Mouse (Mus musculus) kidney, postnatal 0 days (tissue): Measurements from ENCODE around the gene Tln2. TPM values are rescaled to one million over a fixed set of nuclear protein-coding genes. Genes with fewer than 3 reads are reported as not detected.

Experiments
- ATAC-seq: fragments of 200-750 bp; cut with Nextera tagmentation; replicated peaks from 2 replicates; pipeline ENCODE4 v1.8.0; 2017; ENCODE audit warnings: low read depth, moderate number of reproducible peaks, moderate TSS enrichment, moderate library complexity; ENCODE audit not compliant: low FRiP score
- DNase-seq: peaks from one replicate; pipeline ENCODE4 v3.0.0-alpha.2; 2016; ENCODE audit warnings: low spot score
- H3K27ac ChIP-seq: fragments of 300-500 bp; sonication (generic); 2 replicates; pipeline ENCODE4 v1.5.1; 2014; ENCODE audit warnings: mild to moderate bottlenecking
- H3K27me3 ChIP-seq: fragments of 300-500 bp; sonication (generic); 2 replicates; pipeline ENCODE4 v1.6.1; 2014; ENCODE audit warnings: low read length, mixed read lengths; ENCODE audit not compliant: insufficient read depth
- H3K36me3 ChIP-seq: fragments of 300-500 bp; sonication (generic); 2 replicates; pipeline ENCODE4 v1.6.1; 2014; ENCODE audit warnings: low read length, mixed read lengths; ENCODE audit not compliant: insufficient read depth
- H3K4me1 ChIP-seq: fragments of 300-500 bp; sonication (generic); replicated peaks from 2 replicates; pipeline ENCODE4 v1.6.1; 2014; ENCODE audit warnings: antibody characterized with exemption, low read length, mixed read lengths; ENCODE audit not compliant: insufficient read depth
- H3K4me2 ChIP-seq: fragments of 300-500 bp; sonication (generic); 2 replicates; pipeline ENCODE4 v1.6.1; 2014; ENCODE audit warnings: mild to moderate bottlenecking, low read length, moderate library complexity, mixed read lengths
- H3K4me3 ChIP-seq: fragments of 300-500 bp; sonication (generic); replicated peaks from 2 replicates; pipeline ENCODE4 v1.5.1; 2014; ENCODE audit warnings: low read depth, low read length
- H3K9ac ChIP-seq: fragments of 300-500 bp; sonication (generic); 2 replicates; pipeline ENCODE4 v1.6.1; 2014; ENCODE audit warnings: low read depth, low read length
- H3K9me3 ChIP-seq: fragments of 300-500 bp; sonication (generic); replicated peaks from 2 replicates; pipeline ENCODE4 v1.6.1; 2016; ENCODE audit warnings: low read length, inconsistent platforms, mixed read lengths
- CTCF ChIP-seq: IDR thresholded peaks from 2 replicates; pipeline ENCODE4 v1.5.1; 2016; ENCODE audit warnings: antibody characterized with exemption, low read depth, mild to moderate bottlenecking, moderate library complexity
- WGBS: fragments of 180-500 bp; shearing (Covaris S2); extraction: QIAGEN DNeasy Blood & Tissue Kit; methylation state at CpG from one replicate; pipeline ENCODE4 v1.1.7; 2014; 5-methylcytosine and 5-hydroxymethylcytosine counted together
- polyA plus RNA-seq: library from polyadenylated mRNA; unstranded; fragments of >200 nt; fragmentation: Nextera tagmentation; extraction: Ambion mirVana; gene quantifications from 2 replicates; pipeline ENCODE4 v1.2.1, GENCODE M21; 2015

Gene Tln2
- polyA plus RNA-seq, 1 experiment from 2014 or later, result 24.8 TPM

- ATAC-seq, result no peak
- no peak overlapping the region for H3K27ac ChIP-seq
- no peak overlapping the region for H3K9ac ChIP-seq
These were observed 319.0 kb downstream of the Tln2 start for GRCm38 (mm10) chr9:67240456-67240855.

GRCm38 (mm10) chr9:67236987-67237386 is 322.5 kb downstream of the Tln2 start:
- WGBS, result 63% methylated on average over 3 of the region's 3 CpGs
- Histone ChIP-seq H3K4me3 (no peak overlapping the region), H3K4me2 (no peak overlapping the region), H3K9me3 (no peaks in the 10 kb centered on the region), H3K27ac (no peak overlapping the region), H3K4me1 (no peaks in the 10 kb centered on the region), H3K9ac (no peak overlapping the region), H3K36me3 (no peaks in the 10 kb centered on the region), H3K27me3 (no peaks in the 10 kb centered on the region)
- ATAC-seq, result no peak
- no peak for DNase-seq
- TF ChIP-seq CTCF, result no peak

More at GRCm38 (mm10) chr9:67240456-67240855, 319.0 kb downstream of the Tln2 start:
- Histone ChIP-seq H3K27me3 (no peaks in the 10 kb centered on the region), H3K4me3 (no peak overlapping the region), H3K9me3 (no peaks in the 10 kb centered on the region), H3K36me3 (no peaks in the 10 kb centered on the region), H3K4me1 (no peaks in the 10 kb centered on the region), H3K4me2 (no peak overlapping the region)
- no peak for TF ChIP-seq CTCF
- peak; percentile 68 for DNase-seq
- WGBS, result 52% methylated on average over 9 of the region's 9 CpGs

GRCm38 (mm10) chr9:67235441-67236217 is 323.9 kb downstream of the Tln2 start:
- ATAC-seq (no peak), DNase-seq (peak; percentile 85)
- TF ChIP-seq CTCF, result no peak

DNA sequence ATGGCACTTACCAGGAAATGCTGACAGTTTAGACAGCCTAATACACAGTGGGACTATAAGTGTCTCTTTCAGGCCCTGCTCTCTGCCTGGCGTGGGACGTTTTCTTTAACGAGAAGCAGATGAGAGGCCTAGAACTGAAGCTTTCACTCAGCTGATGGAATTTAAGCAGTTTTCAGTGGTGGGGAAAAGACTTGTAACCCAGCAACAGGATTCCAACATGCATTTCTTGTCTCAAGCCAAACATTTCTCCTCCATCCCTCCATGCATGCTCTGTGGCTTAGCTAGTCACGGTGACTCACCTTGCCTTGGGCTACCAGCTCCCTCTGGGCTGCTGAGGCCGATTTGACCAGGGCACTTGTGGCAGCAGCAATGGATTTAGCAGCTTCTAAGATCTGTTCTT is 330.5 kb downstream of the Tln2 start:
- no peak overlapping the region for H3K9ac ChIP-seq
- H3K4me1 ChIP-seq, result no peaks in the 10 kb centered on the region
- 79% methylated on average over 5 of the region's 5 CpGs for WGBS
- TF ChIP-seq CTCF, result no peak
- H3K4me3 ChIP-seq, result no peak overlapping the region
- no peak overlapping the region for H3K4me2 ChIP-seq
- DNase-seq, result no peak
- no peaks in the 10 kb centered on the region for H3K9me3 ChIP-seq
- H3K36me3 ChIP-seq, result 0 out of 2 replicates have a peak, but pooled peaks cover 7% of the 10 kb centered on the region
- H3K27ac ChIP-seq, result no peak overlapping the region
- no peaks in the 10 kb centered on the region for H3K27me3 ChIP-seq
- no peak for ATAC-seq

More at GRCm38 (mm10) chr9:67235441-67236217, 323.9 kb downstream of the Tln2 start:
- Histone ChIP-seq H3K27ac (no peak overlapping the region), H3K4me1 (no peaks in the 10 kb centered on the region), H3K36me3 (no peaks in the 10 kb centered on the region), H3K27me3 (no peaks in the 10 kb centered on the region), H3K9me3 (no peaks in the 10 kb centered on the region), H3K4me2 (0 out of 2 replicates have a peak overlapping the region, but pooled peaks have one; percentile 2), H3K4me3 (no peak overlapping the region), H3K9ac (no peak overlapping the region)
- WGBS, result 19% methylated on average over 12 of the region's 12 CpGs

DNA sequence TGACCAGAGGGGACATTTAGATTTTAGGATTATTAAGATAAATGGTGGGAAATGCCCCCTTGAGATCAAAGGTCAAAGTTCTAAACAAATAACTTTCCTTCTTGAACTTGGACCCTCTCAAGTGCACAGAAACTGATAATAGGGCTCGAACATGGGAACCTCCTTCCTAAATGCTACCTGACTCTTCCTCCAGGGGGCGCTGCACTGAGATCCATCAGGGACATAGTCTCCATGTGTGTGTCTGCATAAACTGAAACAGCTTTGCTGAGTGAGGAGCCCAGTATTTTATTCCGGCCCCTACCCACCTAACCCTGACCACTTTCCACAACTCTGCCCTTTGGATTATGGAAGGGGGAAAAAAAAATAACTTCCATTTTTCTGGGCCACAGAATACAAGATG is 339.1 kb downstream of the Tln2 start:
- ATAC-seq, result no peak
- H3K9me3 ChIP-seq, result no peaks in the 10 kb centered on the region
- peak; percentile 77 for TF ChIP-seq CTCF
- H3K4me3 ChIP-seq, result no peak overlapping the region
- H3K4me2 ChIP-seq, result no peak overlapping the region
- H3K9ac ChIP-seq, result no peak overlapping the region
- no peaks in the 10 kb centered on the region for H3K27me3 ChIP-seq
- DNase-seq, result peak; percentile 25
- H3K4me1 ChIP-seq, result no peaks in the 10 kb centered on the region
- H3K27ac ChIP-seq, result no peak overlapping the region
- WGBS, result 63% methylated on average over 3 of the region's 3 CpGs
- peaks cover 4% of the 10 kb centered on the region; the same call in 1 of the 2 replicates for H3K36me3 ChIP-seq

DNA sequence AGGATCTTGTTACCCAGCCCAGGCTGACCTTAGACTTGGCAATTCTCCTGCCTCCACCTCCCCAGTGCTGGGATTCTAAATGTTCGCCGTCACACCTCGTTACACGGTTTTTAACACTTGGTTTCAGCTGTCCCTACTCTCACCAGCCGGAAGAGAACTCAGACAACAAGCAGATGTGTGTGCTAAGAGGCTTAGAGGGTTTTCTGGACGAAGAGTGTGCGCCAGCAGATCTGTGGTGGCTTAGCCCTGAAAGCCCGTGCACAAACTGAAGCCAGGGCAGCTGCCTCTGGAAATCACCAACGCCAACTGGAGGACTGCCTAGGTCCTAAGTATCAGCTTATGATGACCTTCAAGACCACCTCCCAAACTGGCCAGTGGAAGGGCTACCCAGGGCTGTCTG is 341.5 kb downstream of the Tln2 start:
- Histone ChIP-seq H3K9me3 (no peaks in the 10 kb centered on the region), H3K4me2 (no peak overlapping the region), H3K4me1 (no peaks in the 10 kb centered on the region), H3K36me3 (peaks cover 4% of the 10 kb centered on the region; the same call in 1 of the 2 replicates), H3K9ac (no peak overlapping the region), H3K27me3 (no peaks in the 10 kb centered on the region), H3K27ac (no peak overlapping the region), H3K4me3 (no peak overlapping the region)
- DNase-seq (no peak), ATAC-seq (no peak)
- TF ChIP-seq CTCF, result no peak
- 65% methylated on average over 9 of the region's 9 CpGs for WGBS
